Mouse (Mus musculus) gastrocnemius, postnatal 25 days (tissue): ENCODE data around the gene Kcne3. TPM values are rescaled to one million over a fixed set of nuclear protein-coding genes. Genes with fewer than 3 reads are reported as not detected.
A peak's percentile ranks its signal among the peaks of the same experiment; 100 is the strongest.

Source experiments
- DNase-seq: peaks from one replicate; pipeline ENCODE4 v3.0.0; 2022
- total RNA-seq, 2 experiments: library from RNA; stranded (reverse); gene quantifications; 1 replicate in 1 of 2; 2 replicates in 1 of 2; pipeline ENCODE4 v1.2.3; 2021

Kcne3 gene
- total RNA-seq, 2 experiments from 2014 or later: 0.70 TPM; not detected in 1

DNA sequence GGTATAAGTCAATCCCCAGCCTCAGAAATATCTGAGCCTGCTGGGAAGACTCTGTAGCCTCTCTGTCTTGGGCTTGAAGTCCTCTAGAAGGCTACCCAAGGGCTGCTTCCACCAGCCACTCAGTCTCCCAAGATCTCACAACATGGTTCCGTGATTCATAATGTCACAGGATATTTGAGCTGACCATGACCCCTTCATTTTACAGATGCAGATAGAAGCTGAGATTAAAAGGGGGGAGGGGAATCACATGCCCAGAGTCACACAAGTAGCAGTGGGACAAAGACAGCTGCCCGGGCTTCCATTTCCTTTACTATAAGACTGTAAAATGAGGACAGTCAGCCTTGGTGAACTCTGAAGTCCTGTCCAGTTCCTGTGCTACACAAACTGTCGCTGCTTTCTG is 5.3 kb downstream of the Kcne3 start:
- DNase-seq: no peak

DNA sequence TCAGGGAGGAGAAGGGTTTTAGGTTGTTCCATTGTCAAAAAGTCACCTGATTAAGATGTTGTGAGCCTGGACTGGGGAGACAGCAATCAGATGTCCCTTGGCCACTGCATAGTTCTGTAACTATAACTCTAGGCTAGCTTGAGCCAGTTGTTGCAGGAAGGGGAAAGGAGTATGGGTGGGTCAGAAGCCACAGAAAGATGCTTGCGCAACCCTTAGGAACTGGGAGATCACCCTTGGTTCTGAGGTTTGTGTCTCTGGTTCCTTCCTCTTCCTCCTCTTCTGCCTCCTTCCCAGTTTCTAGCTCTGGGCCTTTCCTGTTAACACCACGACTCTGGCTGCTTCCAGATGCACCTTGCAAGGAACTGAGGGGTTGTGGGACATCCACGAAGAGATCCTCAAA is 6.1 kb downstream of the Kcne3 start:
- DNase-seq: no peak

DNA sequence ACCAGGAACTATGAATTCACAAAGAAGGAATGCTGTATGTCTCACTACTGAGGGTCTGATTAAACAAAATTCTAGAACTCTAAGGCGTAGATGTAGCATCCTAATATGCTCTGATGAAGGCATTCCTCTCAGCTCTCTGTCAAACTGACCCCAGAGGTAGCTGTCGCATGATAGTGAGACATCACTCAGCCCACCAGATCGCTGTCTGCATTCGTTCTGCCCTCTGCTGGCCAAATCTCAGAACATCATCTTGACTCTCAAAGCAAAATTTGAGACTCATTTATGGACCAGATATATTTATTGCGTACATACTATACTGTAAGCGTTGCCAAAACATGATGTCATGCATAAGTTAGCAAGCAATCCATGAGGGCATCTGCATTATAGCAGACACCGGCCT is 11.3 kb downstream of the Kcne3 start:
- DNase-seq: no peak

DNA sequence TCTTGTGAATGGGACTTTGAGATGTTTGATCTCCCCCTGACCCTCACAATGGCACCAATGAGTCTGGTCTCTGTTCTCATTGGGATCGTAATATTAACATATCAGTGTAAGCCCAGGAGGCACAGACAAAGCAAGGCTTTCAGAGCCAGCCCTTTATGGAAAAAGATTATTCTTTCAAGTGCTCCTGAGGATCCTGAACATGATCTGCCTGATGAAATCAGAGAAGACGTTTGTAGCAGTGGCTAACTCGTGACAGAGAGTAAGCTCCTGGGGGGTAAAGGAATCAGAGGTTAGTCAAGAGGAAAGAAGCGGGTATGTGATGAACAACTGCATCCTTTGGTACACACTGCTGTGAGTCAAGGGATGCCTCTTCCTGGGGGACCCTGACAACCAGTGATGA is 13.9 kb downstream of the Kcne3 start:
- DNase-seq: no peak

DNA sequence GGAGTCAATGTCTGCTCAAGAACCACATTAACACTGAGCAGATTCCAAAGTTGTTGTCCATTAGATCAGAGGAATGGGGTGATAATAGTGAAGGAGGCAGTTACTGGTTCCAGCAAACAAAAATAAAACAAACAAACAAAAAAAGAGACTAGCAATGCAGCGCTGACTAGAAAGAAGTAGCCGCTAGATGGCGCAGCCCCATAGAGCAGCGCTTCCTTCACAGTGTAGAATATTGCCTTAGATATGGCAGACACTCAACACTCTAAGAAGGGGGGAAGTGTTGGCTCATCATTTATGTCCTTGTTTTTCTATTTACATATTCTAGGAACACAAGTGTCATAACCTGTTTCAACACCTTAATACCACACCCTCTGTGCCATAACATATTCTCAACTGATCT is 14.5 kb downstream of the Kcne3 start:
- no peak for DNase-seq

DNA sequence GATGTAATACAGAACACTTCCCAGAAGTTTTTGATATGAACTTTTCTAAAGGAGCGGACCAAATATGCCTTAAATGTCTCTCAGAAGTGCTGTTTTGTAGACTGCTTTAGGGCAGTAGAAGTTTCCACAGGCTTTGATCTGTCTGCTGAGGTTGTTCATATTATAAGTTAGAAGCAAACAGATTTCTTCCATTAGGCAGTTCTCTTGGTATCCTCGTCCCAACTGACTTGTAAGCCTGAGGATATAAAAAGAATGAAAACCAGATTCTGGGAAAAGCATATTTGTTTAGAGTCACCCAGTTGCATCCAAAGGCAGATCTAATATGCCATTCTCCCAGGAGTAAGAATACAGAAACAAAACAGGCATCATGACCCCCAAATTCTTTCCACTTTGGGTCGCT is 24.9 kb downstream of the Kcne3 start:
- DNase-seq: no peak

DNA sequence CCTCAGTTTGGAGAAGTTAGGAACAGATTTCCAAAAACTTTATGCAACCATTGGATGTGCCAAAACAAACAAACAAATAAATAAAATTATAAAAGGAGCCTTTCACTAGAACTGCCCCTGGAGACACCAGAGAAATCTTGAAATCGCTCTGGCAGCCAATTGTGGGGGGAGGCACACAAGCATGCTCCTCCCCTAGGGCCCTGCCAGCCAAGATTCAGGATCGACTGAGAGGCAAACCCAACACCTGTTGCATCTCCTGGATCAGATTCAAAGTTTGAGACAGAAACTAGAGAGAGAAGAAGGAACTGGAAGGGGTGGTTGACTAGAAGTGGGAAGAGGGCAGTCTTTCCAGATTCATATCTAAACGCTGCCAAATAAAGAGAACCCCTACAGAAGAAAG is 27.3 kb downstream of the Kcne3 start:
- no peak for DNase-seq

DNA sequence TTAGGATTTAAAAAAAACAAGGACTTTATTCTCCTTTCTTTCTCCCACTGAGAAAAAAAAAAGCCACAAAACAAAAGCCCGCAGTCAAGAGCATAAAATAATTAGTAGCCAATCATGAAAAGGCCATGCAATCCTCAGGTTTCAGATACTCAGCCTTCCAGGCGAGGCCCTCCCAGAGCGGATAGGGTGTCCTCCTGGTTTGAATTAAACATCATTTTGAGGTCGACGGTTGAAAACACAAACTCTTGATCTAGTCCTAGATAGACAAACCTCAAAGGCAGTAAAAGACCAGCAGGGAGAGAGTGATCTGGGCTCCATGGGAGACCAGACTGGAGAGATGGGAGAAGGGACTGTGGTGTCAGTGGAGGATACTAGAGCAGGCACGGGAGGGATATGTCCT is 28.6 kb downstream of the Kcne3 start:
- no peak for DNase-seq

DNA sequence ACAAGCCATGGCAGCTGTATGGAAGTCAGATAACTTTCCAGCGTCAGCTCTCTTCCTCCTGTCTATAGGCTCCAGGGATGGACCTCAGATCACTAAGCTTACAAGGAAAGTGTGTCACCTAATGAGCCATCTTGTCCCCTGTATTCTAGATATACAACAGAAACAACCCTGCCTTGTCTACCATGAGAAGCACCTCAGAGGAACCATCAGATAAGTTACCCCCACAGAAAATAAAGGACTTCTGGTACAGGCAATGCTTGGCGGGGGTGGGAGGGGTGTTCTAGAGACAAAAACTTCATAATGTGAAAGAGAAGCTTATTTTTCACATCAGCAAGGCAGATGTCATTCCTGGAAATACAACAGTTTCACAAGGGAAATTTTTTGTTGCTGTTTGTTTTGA is 29.8 kb downstream of the Kcne3 start:
- no peak for DNase-seq

DNA sequence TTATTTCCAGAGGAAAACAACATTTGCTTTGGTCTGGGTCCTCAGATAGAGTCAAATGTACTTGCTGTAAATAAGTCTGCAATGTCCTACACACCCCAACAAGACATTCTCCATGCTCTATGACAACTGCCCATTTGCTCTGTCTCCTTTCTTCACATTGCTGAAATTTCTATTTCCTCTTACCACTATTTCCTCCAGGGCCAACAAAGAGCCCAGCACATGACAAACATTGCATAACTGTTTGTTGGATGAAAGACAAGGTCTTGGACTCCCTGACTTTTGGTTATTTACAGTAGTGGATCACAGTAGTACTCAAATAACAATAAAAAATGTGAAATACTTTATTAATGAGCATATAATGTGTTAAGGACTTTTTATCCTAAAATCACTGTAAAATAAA is 31.6 kb downstream of the Kcne3 start:
- DNase-seq: no peak

DNA sequence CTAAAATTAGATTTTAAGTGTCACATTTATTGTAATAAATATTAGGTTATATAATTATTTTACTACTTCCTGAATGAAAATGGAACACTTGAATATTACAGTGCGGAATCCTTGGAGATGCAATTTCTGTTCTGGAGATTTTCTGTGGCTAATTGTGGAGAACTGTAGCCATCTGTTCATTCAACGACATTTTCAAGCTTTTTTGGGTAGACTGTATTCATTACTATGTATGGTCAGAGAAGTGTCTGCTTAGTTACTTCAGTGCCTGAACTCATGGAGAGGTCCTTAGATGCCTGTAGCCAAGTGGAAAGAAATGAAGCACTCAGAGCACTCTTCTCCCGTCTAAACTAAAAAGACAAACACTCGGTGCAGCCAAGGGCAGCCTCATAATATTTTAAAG is 38.0 kb downstream of the Kcne3 start:
- no peak for DNase-seq

DNA sequence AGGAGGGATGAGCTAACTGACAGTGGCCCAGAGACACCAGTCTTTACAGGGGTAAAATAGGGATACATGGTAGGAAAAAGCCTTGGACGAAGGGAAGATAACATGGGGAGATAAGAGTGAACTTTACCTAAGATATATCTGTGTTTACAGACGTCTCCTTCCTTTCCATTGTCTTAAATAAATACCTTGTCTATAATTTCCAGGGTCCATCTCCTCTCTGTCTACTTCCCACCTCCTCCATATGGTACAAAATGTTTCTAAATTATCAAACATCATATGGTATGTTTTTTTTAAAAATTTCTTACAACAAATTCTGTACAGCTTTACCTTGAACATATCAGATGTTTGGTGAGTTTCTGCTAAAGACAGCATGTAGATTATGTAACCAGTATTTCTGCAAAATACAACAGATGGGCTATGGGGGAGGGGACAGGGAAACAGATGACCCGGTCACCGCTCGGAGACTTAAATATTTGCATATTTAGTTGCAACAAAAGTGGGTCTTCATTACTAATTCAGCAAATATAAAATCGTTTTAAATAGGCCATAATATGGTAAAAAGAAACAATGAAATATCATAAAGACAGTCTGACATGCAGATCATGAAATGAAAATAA is 38.9 kb downstream of the Kcne3 start:
- no peak for DNase-seq

DNA sequence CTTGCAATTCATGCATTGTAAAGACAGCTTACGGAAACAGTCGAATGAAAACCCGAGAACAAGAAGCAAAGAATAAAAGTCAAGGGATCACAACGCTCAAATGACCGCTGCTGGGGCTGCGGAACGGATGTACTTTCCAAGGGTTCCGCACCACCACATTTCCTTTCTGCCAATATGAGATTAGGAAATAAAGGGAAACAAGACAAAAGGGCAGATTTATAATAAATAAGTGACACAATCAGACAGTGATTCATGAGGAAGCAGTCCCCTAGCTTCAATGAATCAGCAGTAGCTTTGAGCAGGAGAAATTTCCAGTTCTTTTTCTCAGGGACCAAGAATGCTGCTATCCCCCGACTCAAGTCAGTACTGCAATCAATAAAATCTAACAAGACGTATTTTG is 39.7 kb downstream of the Kcne3 start:
- no peak for DNase-seq

DNA sequence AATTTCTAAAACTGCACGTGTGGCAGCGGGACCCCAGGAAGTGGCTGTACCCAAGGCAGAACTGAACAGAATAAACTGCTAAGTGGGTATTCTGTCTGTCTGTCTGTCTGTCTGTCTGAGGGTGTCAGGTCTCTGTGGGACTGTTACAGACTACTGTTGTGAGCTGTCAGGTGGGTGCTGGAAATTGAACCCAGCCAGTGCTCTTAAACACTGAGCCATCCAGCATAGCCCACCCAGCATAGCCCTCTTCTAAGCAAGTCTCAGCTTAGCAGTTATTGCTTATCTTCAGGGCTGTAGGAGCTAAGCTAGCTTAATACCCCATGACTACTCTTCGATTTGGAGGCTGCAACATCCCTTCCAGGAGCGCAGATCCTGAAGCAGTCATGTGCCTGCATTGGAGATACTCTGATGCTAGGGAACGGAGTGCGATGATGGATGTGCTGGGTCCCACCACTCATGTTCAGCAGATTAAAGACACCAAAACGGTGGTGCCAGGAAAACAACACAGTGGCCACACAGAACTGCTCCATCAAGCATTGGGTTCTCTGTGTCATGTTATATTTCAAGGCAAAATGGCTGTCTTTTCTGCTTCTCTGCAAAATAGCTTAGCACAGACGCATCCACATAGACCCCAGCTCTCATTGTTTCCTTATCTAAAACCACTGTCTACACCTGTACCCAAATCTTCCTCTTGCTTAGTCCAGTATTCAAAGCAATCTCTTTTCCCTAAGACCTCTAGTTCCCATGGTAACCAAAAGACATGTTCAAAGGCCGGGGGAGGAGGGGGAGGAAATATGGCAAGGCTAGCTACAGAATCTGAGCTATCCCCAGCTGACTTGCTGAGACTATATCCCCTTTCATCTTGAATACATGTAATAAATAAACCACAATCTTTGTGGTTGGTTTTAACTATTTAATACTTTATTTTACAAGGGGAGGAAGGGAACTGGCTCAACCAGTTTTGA is 40.6 kb downstream of the Kcne3 start:
- DNase-seq: no peak

DNA sequence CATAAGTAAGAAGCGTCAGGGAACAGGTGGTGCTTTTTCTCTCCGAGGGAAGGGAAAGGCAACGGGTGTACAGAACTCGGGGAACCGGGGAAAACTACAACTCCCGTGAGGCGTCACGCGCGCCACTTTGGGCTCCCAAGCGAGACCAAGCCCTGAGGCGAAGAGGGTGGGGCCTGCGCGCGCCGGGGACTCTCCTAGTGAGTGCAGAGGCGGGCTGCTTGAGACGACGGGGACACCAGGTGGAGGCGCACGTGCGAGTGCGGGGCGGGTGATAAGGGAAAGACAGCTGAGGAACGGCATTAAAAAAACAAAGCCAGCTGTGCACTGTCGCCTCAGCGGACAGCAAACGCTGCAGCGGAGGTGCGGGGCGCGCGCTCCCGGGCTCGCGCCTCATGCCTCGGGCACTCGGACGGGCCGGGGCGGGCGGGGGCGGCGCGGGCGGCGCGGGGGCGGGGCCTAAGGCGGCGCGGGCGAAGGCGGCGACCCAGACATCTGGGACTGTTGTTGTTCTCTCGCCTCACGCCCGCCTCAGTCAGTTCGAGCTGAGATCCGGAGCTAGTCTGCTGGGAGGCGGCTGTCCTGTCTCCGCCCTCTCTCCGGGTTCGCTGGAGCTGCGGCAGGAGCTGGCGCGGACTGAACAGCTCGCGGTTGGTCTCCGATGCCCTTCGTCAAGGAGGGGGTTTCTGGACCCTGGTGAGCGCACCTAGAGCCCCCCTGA is 51.0 kb downstream of the Kcne3 start, which contains the start of gene Pgm2l1:
Gene Pgm2l1, plus strand, starts transcription at position 237 of the 718 bp plus-strand sequence.
- peak; percentile 95 for DNase-seq

DNA sequence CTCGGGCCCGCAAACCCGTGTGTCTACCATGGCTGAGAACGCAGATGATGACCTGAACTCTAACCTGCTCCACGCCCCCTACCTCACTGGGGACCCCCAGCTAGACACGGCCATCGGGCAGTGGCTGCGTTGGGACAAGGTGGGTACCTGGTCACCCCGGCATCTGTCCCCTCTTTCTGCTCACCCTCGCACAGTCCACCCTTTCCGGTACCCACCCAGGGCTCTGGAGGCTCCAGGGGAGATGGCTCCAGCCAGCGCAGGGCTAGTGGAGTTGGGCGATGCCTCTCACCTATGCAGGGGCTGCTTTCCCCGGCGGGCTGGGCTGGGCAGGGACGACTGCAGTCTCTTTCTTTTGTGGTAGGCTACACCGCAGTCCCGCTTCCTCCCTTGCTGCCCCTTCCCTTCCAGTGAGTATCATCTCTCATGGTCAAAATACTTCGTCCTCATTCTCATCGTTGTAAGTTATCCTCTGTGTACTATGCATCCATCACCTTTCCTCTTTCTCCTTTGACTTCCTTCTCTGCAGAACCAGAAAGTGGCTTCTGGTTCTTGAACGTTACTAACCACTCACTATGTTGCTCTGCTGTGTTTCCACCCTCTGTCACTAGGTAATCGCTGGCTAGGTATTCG is 51.7 kb downstream of the Kcne3 start:
- DNase-seq: no peak

DNA sequence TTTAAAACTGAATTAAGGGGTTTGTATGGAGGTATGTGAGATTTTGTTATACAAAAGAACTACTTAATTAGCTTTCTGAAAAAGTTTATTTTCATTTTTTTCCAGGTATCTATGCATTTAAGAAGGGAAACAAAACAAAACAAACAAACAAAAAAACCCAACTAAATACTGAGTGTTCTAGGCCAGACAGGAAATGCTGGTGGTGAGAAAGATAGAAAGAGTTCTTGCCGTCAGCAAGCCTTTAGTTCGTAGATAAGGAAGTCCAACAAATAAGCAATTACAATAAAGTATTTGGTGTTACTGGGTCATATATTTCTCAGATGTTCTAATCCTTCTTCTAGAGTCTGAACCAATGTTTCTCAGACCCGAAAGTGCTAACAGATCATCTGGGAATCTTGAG is 52.7 kb downstream of the Kcne3 start:
- DNase-seq: no peak

DNA sequence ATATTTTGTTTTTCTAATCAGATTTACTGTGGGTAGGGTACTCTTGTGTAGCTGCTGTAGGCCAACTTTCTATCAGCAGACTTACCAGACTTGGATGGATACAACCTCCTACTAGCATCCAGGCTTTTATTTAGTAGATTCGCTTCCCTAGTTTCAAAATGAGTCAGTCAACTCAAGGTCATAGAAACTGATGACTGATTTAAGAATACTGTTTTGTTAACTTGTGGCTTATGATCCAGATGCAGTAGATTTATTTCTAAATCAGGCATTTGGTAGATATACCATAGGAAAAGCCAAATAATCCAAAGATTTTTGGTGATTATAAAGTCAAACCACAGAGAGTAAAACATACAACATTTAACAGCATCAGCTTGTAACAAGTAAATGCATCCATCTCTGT is 54.3 kb downstream of the Kcne3 start:
- no peak for DNase-seq

DNA sequence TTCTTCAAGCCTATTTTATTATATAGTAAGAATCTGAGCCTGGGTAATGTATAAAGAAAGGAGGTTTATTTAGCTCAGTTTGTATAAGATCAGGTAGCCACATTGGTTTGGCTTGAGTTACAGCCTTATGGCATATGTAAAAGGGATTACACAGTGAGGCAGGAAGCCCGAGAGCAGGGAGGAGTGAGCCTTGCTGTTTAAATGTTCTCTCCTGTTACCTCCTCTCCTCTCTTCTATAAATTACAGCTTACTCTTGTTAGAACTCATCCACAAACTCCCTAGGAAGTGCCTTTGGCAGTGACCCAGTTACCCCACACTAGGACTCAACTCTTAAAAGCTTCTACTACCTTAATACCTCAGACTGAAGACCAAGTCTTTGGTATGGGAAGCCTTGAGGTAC is 55.4 kb downstream of the Kcne3 start:
- DNase-seq: no peak

DNA sequence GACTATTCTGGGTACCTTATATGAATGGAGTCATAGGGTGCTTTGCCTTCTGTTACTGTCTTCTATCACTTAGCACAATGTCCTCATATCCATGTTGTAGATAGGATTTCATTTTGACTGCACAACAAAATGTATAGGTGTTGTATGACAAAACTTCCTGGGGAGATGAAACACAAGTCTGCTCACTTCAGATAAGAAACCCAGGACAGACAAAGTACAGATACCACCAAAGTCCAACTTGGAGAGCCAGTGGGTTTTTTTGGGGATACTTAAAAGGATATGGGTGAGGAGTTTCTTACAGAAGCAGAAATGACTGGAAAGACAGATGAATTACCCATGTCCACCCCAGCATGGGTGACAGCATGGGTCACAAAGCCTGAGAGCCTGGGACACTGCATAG is 57.4 kb downstream of the Kcne3 start:
- DNase-seq: no peak
